Mouse (Mus musculus): ENCODE data around the gene Pld6.
"Not testable (repeated sequence)": the region's sequence is repeated elsewhere in the genome, so short reads cannot be mapped to it uniquely, and the experiment has no call there.

Pld6 gene

DNA sequence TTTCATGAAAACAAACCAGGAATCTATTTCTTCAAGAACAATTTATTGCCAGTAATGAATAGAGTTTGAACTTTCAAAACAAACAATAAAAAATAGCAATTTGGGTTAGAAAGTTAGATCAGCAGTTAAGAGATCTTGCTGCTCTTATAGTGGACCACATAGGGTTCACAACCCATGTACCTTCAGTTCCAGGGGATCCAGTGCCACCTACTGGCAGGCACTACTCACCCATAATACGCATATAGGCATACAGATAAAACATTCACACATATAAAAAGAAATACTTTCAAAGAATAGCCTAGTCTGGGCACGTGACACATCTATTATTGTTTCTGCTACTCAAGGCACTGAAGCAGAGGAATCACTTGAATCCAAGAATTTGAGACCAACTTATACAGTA, 40.8 kb downstream of the Pld6 start:
- peak in 1 of 2 experiments; percentile 51 for DNase-seq (ENCODE audit: low spot score in 2 of 2)

GRCm38 (mm10) chr11:59745851-59746250, 41.6 kb downstream of the Pld6 start:
- DNase-seq (ENCODE audit: low spot score in 2 of 2), result no peak

DNA sequence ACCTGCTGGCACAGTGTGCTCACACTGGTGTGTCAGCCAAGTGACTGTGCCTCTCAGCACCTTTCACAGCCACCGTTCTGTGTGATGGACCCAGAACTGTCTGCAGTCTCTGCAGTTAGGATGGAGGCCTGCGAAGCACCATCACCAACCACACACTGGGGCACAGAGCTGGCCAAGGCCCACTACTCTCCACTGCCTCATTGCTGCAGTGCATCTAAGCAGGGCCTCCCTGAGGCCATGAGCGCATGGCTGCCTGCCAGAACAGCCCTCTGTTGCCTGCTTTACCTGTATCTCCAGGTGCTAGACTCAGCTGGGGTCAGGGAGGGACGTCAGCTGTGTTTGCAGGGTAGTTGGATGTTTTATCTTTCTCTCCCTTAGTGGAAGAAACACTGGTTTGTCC, 43.1 kb downstream of the Pld6 start:
- DNase-seq (ENCODE audit: low spot score in 2 of 2), result no peak

DNA sequence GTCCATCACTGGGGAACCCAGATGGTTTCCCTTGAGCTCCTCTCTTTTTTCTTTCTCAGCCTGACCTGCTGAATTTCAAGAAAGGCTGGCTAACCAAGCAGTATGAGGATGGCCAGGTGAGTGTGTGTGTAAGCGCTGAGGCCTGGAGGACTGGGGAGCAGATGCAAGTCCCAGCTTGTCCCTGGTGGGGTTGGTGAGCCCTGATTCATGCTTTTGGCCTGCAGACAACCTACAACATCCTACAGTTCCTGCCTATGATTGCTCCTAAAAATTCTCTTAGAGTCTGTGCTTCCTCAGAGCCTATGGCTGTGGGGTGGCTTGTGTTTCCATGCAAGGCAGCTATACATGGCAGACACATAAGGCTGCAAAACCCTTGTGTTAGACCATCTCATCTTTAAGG, 43.7 kb downstream of the Pld6 start:
- DNase-seq (ENCODE audit: low spot score in 2 of 2), result no peak

GRCm38 (mm10) chr11:59743307-59743706, 44.1 kb downstream of the Pld6 start:
- no peak for DNase-seq (ENCODE audit: low spot score in 2 of 2)

DNA sequence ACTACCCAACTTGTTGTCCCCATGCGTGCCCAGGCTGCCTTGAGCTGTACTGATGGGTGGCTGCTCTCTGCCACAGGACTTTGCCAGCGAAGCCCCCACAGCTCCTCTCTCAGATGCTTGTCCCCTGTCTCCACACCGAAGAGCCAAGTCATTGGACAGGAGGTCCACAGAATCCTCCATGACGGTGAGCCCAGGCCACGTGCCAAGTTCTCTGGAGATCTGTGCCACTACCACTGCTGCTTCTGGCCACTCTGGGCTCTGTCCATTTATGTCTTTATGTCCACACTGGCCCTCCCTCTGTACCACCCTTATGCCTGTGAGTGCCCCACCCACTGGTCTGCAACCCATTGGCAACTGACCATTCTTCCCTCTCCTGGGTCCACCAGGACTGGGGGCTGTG, 45.5 kb downstream of the Pld6 start:
- DNase-seq (ENCODE audit: low spot score in 2 of 2), result no peak

GRCm38 (mm10) chr11:59739996-59740395, 47.4 kb downstream of the Pld6 start:
- no peak for DNase-seq (ENCODE audit: low spot score in 2 of 2)

- no peak for DNase-seq (ENCODE audit: low spot score in 2 of 2)
These were observed 50.2 kb downstream of the Pld6 start for GRCm38 (mm10) chr11:59737250-59737649.

DNA sequence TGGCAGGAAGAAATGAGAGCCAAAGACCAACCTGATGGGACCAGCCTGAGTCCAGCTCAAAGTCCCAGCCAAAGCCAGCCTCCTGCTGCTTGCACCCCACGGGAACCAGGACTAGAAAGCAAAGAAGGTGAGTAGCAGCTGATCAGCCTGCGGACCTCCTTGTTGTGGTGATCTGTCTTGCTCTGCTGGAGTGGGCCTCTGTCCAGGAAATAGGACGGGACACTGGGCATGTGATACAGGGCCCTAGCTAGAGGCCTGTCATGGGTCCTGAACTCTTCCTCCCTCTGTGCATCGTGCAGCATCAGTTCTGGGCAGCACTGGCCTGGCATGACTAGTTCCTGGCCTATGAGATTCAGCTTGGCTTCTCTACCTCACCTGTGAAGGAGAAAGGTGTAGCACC, 51.5 kb downstream of the Pld6 start:
- DNase-seq (ENCODE audit: low spot score in 2 of 2), result not testable (repeated sequence)

DNA sequence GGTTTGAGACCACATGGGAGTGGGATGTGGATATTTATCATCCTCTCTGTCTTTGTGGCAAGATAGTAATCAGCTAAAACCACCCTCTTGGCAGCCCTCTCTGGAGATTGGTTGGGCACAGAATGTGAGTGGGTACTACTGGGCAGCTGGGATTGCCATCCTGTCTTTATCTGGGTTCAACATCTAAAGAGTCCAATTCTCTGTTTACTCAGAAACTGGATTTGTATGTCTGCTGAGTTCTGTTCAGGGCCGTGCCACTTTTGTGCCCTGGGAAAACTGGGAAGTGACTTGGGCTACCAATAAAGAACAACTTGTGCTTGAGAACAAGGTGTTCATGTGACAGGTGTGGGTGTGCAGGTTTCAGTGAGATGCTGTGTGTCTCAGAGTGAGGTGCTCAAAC, 53.1 kb downstream of the Pld6 start:
- DNase-seq (ENCODE audit: low spot score in 2 of 2), result no peak
